Mouse (Mus musculus): ENCODE results near the gene Grm6. TPM values are rescaled to one million over a fixed set of nuclear protein-coding genes. Genes with fewer than 3 reads are reported as not detected.

Gene Grm6
- polyA plus RNA-seq, 1 experiment from 2014 or later: 0.08 TPM

GRCm38 (mm10) chr11:50878641-50879040, 28.2 kb downstream of the Grm6 start:
- H3K36me3 ChIP-seq: peaks cover 93% of the 10 kb centered on the region
- WGBS: 93% methylated on average over 3 of the region's 3 CpGs
- H3K4me3 ChIP-seq: no peak overlapping the region
- no peak overlapping the region for H3K27ac ChIP-seq
- H3K27me3 ChIP-seq (replicated peaks): no peaks in the 10 kb centered on the region
- no peak overlapping the region for H3K4me2 ChIP-seq (replicated peaks)
- H3K9me3 ChIP-seq: peaks cover 22% of the 10 kb centered on the region; the same call in 1 of the 2 replicates
- H3K4me1 ChIP-seq: no peaks in the 10 kb centered on the region
- H3K9ac ChIP-seq: no peak overlapping the region
- no peak for ATAC-seq (ENCODE audit: low FRiP score, low read depth)

- H3K4me2 ChIP-seq (replicated peaks): no peak overlapping the region
- peaks cover 8% of the 10 kb centered on the region for H3K4me1 ChIP-seq
- WGBS: 94% methylated on average over 3 of the region's 3 CpGs
- no peak overlapping the region for H3K27ac ChIP-seq
- H3K36me3 ChIP-seq: peaks cover 65% of the 10 kb centered on the region
- no peak for ATAC-seq (ENCODE audit: low FRiP score, low read depth)
- no peak overlapping the region for H3K4me3 ChIP-seq
- no peaks in the 10 kb centered on the region for H3K9me3 ChIP-seq
- no peaks in the 10 kb centered on the region for H3K27me3 ChIP-seq (replicated peaks)
- H3K9ac ChIP-seq: no peak overlapping the region
These were observed 33.3 kb downstream of the Grm6 start for GRCm38 (mm10) chr11:50883756-50884155.

GRCm38 (mm10) chr11:50886231-50886932, 35.9 kb downstream of the Grm6 start:
- Histone ChIP-seq H3K9ac (peak overlapping the region; percentile 66), H3K36me3 (peaks cover 41% of the 10 kb centered on the region), H3K4me3 (peak overlapping the region; percentile 46), H3K4me2 (replicated peaks) (peak overlapping the region; percentile 71), H3K9me3 (no peaks in the 10 kb centered on the region), H3K4me1 (peaks cover 8% of the 10 kb centered on the region), H3K27me3 (replicated peaks) (no peaks in the 10 kb centered on the region), H3K27ac (no peak overlapping the region)
- no peak for ATAC-seq (ENCODE audit: low FRiP score, low read depth)
- 53% methylated on average over 8 of the region's 8 CpGs for WGBS

- H3K9ac ChIP-seq: peak overlapping the region; percentile 66
- peak overlapping the region; percentile 46 for H3K4me3 ChIP-seq
- WGBS: 28% methylated on average over 10 of the region's 10 CpGs
- H3K4me1 ChIP-seq: peaks cover 8% of the 10 kb centered on the region
- H3K9me3 ChIP-seq: no peaks in the 10 kb centered on the region
- H3K36me3 ChIP-seq: peaks cover 37% of the 10 kb centered on the region
- ATAC-seq (ENCODE audit: low FRiP score, low read depth): peak; percentile 22; the same call in 1 of the 2 replicates
- peak overlapping the region; percentile 71 for H3K4me2 ChIP-seq (replicated peaks)
- H3K27me3 ChIP-seq (replicated peaks): no peaks in the 10 kb centered on the region
- no peak overlapping the region for H3K27ac ChIP-seq
These were observed 36.4 kb downstream of the Grm6 start for GRCm38 (mm10) chr11:50886933-50887293.

- Histone ChIP-seq H3K27me3 (replicated peaks) (no peaks in the 10 kb centered on the region), H3K36me3 (peaks cover 31% of the 10 kb centered on the region), H3K27ac (no peak within 1 kb of the TSS), H3K9ac (peak within 1 kb of the TSS; percentile 66), H3K9me3 (peaks cover 2% of the 10 kb centered on the region; the same call in 1 of the 2 replicates), H3K4me1 (peaks cover 8% of the 10 kb centered on the region), H3K4me2 (replicated peaks) (peak within 1 kb of the TSS; percentile 71), H3K4me3 (peak within 1 kb of the TSS; percentile 46)
- ATAC-seq (ENCODE audit: low FRiP score, low read depth): peak; percentile 95
- WGBS: 7% methylated on average over 26 of the region's 26 CpGs
These were observed 37.1 kb downstream of the Grm6 start, which contains the start of gene Zfp454 for GRCm38 (mm10) chr11:50887390-50888128. Gene Zfp454, minus strand, starts transcription at chr11:50887651.

- Histone ChIP-seq H3K4me1 (no peaks in the 10 kb centered on the region), H3K4me2 (replicated peaks) (no peak overlapping the region), H3K4me3 (no peak overlapping the region), H3K27me3 (replicated peaks) (no peaks in the 10 kb centered on the region), H3K9ac (no peak overlapping the region), H3K36me3 (no peaks in the 10 kb centered on the region), H3K9me3 (peaks cover 28% of the 10 kb centered on the region), H3K27ac (no peak overlapping the region)
- 45% methylated on average over 2 of the region's 2 CpGs for WGBS
- no peak for ATAC-seq (ENCODE audit: low FRiP score, low read depth)
These were observed 42.0 kb downstream of the Grm6 start for GRCm38 (mm10) chr11:50892441-50892840.

GRCm38 (mm10) chr11:50897359-50897758, 46.9 kb downstream of the Grm6 start:
- Histone ChIP-seq H3K36me3 (peaks cover 36% of the 10 kb centered on the region), H3K4me1 (no peaks in the 10 kb centered on the region), H3K9ac (no peak overlapping the region), H3K27ac (no peak overlapping the region), H3K4me2 (replicated peaks) (no peak overlapping the region), H3K27me3 (replicated peaks) (no peaks in the 10 kb centered on the region), H3K9me3 (peaks cover 66% of the 10 kb centered on the region), H3K4me3 (no peak overlapping the region)
- ATAC-seq (ENCODE audit: low FRiP score, low read depth): no peak
- 76% methylated on average over 1 of the region's 1 CpGs for WGBS

- Histone ChIP-seq H3K4me2 (replicated peaks) (no peak overlapping the region), H3K9ac (no peak overlapping the region), H3K4me3 (no peak overlapping the region), H3K27me3 (replicated peaks) (no peaks in the 10 kb centered on the region), H3K4me1 (no peaks in the 10 kb centered on the region), H3K27ac (no peak overlapping the region), H3K36me3 (peaks cover 96% of the 10 kb centered on the region), H3K9me3 (peaks cover 73% of the 10 kb centered on the region)
- no peak for ATAC-seq (ENCODE audit: low FRiP score, low read depth)
- 96% methylated on average over 5 of the region's 5 CpGs for WGBS
These were observed 57.7 kb downstream of the Grm6 start for GRCm38 (mm10) chr11:50908136-50908535.

- no peak overlapping the region for H3K9ac ChIP-seq
- no peaks in the 10 kb centered on the region for H3K27me3 ChIP-seq (replicated peaks)
- peaks cover 41% of the 10 kb centered on the region for H3K9me3 ChIP-seq
- ATAC-seq (ENCODE audit: low FRiP score, low read depth): no peak
- H3K4me1 ChIP-seq: no peaks in the 10 kb centered on the region
- 89% methylated on average over 1 of the region's 1 CpGs for WGBS
- H3K4me3 ChIP-seq: no peak overlapping the region
- peaks cover 55% of the 10 kb centered on the region for H3K36me3 ChIP-seq
- H3K27ac ChIP-seq: no peak overlapping the region
- H3K4me2 ChIP-seq (replicated peaks): no peak overlapping the region
These were observed 62.8 kb downstream of the Grm6 start for GRCm38 (mm10) chr11:50913301-50913700.

- Histone ChIP-seq H3K4me3 (no peak overlapping the region), H3K9me3 (peaks cover 34% of the 10 kb centered on the region), H3K4me1 (no peaks in the 10 kb centered on the region), H3K4me2 (replicated peaks) (peak overlapping the region; percentile 52; the same call in 1 of the 2 replicates), H3K27me3 (replicated peaks) (no peaks in the 10 kb centered on the region), H3K9ac (no peak overlapping the region), H3K27ac (no peak overlapping the region), H3K36me3 (peaks cover 44% of the 10 kb centered on the region)
- ATAC-seq (ENCODE audit: low FRiP score, low read depth): no peak
- whole genome bisulfite sequencing: 92% methylated on average over 3 of the region's 3 CpGs
These were observed 64.0 kb downstream of the Grm6 start for GRCm38 (mm10) chr11:50914461-50914860.

Measured in neural tube, embryonic 12.5 days (tissue).